20 mouse cellular contexts compared by ENCODE assay signal in genomic region chr16:20072770-20073169, GRCm38 (mm10). TPM values are rescaled to one million over a fixed set of nuclear protein-coding genes. Genes with fewer than 3 reads are reported as not detected.
DNase-seq lines count a peak whose midpoint lies in the region; ATAC-seq and TF ChIP-seq lines count a peak whose summit lies in the region.
"Had no signal": no experiment of that assay in that cellular context is flagged by ENCODE, and none has a peak within 500 bp of the region (broad histone marks: within the 10 kb centered on the region; RNA-seq: fewer than 3 reads in every experiment).

No protein-coding gene starts in this region.

- WGBS in kidney, embryonic 16.5 days, result 36% methylated on average over 1 of the region's 1 CpGs
- 48% methylated on average over 1 of the region's 1 CpGs for WGBS in embryonic facial prominence, embryonic 10.5 days
- WGBS in limb, embryonic 14.5 days, result 5% methylated on average over 1 of the region's 1 CpGs

- no peaks in the 10 kb centered on the region for H3K27me3 ChIP-seq in kidney, embryonic 16.5 days (ENCODE audit: insufficient read depth, low read length)
- no peaks in the 10 kb centered on the region for H3K27me3 ChIP-seq in embryonic facial prominence, embryonic 10.5 days (replicated peaks; ENCODE audit: low read depth, poor library complexity, severe bottlenecking)
- no peaks in the 10 kb centered on the region for H3K27me3 ChIP-seq in limb, embryonic 14.5 days (ENCODE audit: control insufficient read depth, insufficient read depth, low read length)
- H3K27me3 ChIP-seq: forebrain, embryonic 13.5 days; heart, embryonic 15.5 days; neural tube, embryonic 13.5 days had no signal

- no peak for DNase-seq in kidney, adult 18-20 months
- DNase-seq in ES-CJ7 (ENCODE audit: low read depth, low spot score), result peak; percentile 35
- DNase-seq in embryonic facial prominence, embryonic 10.5 days (ENCODE audit: low spot score), result peak; percentile 34
- peak; percentile 25 for DNase-seq in limb, embryonic 14.5 days (ENCODE audit: low spot score)
- DNase-seq in adrenal gland, adult (ENCODE audit: inconsistent age in 2 of 2, low spot score in 1 of 2), result no peak
- no peak for DNase-seq in cerebellum, postnatal 36 days
- DNase-seq: adrenal gland, postnatal 10 days; cerebellum, adult 9-10 months; gastrocnemius, postnatal 25 days; heart, postnatal 4 days; liver; midbrain, embryonic 14.5 days; thymus, adult 2 months had no signal

- no peaks in the 10 kb centered on the region for H3K4me1 ChIP-seq in kidney, embryonic 16.5 days (ENCODE audit: insufficient read depth, low read length)
- H3K4me1 ChIP-seq in embryonic facial prominence, embryonic 10.5 days, result peaks cover 4% of the 10 kb centered on the region
- H3K4me1 ChIP-seq in limb, embryonic 14.5 days (ENCODE audit: control insufficient read depth, insufficient read depth, low read length), result 0 out of 2 replicates have a peak, but pooled peaks cover 2% of the 10 kb centered on the region
- H3K4me1 ChIP-seq: forebrain, embryonic 13.5 days; neural tube, embryonic 13.5 days had no signal

- ATAC-seq in kidney, embryonic 16.5 days (ENCODE audit: low FRiP score, low TSS enrichment), result peak; percentile 51
- ATAC-seq in limb, embryonic 14.5 days (ENCODE audit: low FRiP score, low read depth), result no peak
- ATAC-seq: forebrain, embryonic 13.5 days; hindbrain, embryonic 16.5 days; intestine, embryonic 16.5 days had no signal

- H3K4me3 ChIP-seq in kidney, embryonic 16.5 days (ENCODE audit: low read length), result no peak overlapping the region
- no peak overlapping the region for H3K4me3 ChIP-seq in embryonic facial prominence, embryonic 10.5 days
- H3K4me3 ChIP-seq in limb, embryonic 14.5 days (replicated peaks; ENCODE audit: low read length), result no peak overlapping the region
- H3K4me3 ChIP-seq: erythroblast, embryonic 14.5 days; forebrain, embryonic 13.5 days; heart, embryonic 15.5 days; neural tube, embryonic 13.5 days had no signal

- H3K36me3 ChIP-seq in kidney, embryonic 16.5 days (ENCODE audit: insufficient read depth, low read length), result no peaks in the 10 kb centered on the region
- no peaks in the 10 kb centered on the region for H3K36me3 ChIP-seq in embryonic facial prominence, embryonic 10.5 days (replicated peaks)
- no peaks in the 10 kb centered on the region for H3K36me3 ChIP-seq in limb, embryonic 14.5 days (ENCODE audit: control insufficient read depth, insufficient read depth, low read length)
- H3K36me3 ChIP-seq: heart, embryonic 15.5 days; neural tube, embryonic 13.5 days had no signal

- no peak for TF ChIP-seq POLR2A in limb, embryonic 14.5 days (IDR thresholded peaks at IDR 0.05; ENCODE audit: borderline replicate concordance, extremely low read depth, insufficient read depth, insufficient read length)

- no peaks in the 10 kb centered on the region for H3K9me3 ChIP-seq in kidney, embryonic 16.5 days (ENCODE audit: low read length)
- H3K9me3 ChIP-seq in embryonic facial prominence, embryonic 10.5 days, result no peaks in the 10 kb centered on the region
- H3K9me3 ChIP-seq in limb, embryonic 14.5 days (ENCODE audit: control insufficient read depth, low read length), result no peaks in the 10 kb centered on the region
- H3K9me3 ChIP-seq: forebrain, embryonic 13.5 days; heart, embryonic 15.5 days; neural tube, embryonic 13.5 days had no signal

- no peak overlapping the region for H3K9ac ChIP-seq in kidney, embryonic 16.5 days (replicated peaks; ENCODE audit: low read length)
- H3K9ac ChIP-seq in limb, embryonic 14.5 days (ENCODE audit: low read depth, low read length, severe bottlenecking), result no peak overlapping the region
- H3K9ac ChIP-seq: forebrain, embryonic 13.5 days; heart, embryonic 15.5 days; neural tube, embryonic 13.5 days had no signal

- no peak overlapping the region for H3K27ac ChIP-seq in kidney, embryonic 16.5 days (ENCODE audit: low read length)
- H3K27ac ChIP-seq in embryonic facial prominence, embryonic 10.5 days (replicated peaks), result no peak overlapping the region
- no peak overlapping the region for H3K27ac ChIP-seq in limb, embryonic 14.5 days (replicated peaks; ENCODE audit: low read depth, low read length)
- H3K27ac ChIP-seq: forebrain, embryonic 13.5 days; heart, embryonic 15.5 days; neural tube, embryonic 13.5 days had no signal

- H3K4me2 ChIP-seq in kidney, embryonic 16.5 days (replicated peaks; ENCODE audit: low read depth, low read length), result no peak overlapping the region
- H3K4me2 ChIP-seq in limb, embryonic 14.5 days (replicated peaks; ENCODE audit: low read depth, low read length, severe bottlenecking), result no peak overlapping the region
- H3K4me2 ChIP-seq: forebrain, embryonic 13.5 days; heart, embryonic 15.5 days; neural tube, embryonic 13.5 days had no signal

RNA-seq across cellular contexts. Expression of gene Klhl24, which starts 24.6 kb away (rescaled TPM):
- 34.9 and 36.4 TPM in 2 replicates for polyA plus RNA-seq in kidney, embryonic 16.5 days (2015; fragmentation: Nextera tagmentation; extraction: Ambion mirVana)
- 25.9 and 27.7 TPM in 2 replicates for polyA plus RNA-seq in embryonic facial prominence, embryonic 10.5 days (2016; fragmentation: Nextera tagmentation; extraction: Ambion mirVana)
- polyA plus RNA-seq in limb, embryonic 14.5 days (2012; rRNA removed), result 14.9 and 16.6 TPM in 2 replicates
- polyA plus RNA-seq in limb, embryonic 14.5 days (2014; fragmentation: Nextera tagmentation; extraction: Ambion mirVana), result 25.4 and 26.6 TPM in 2 replicates

Comparison
In these comparisons a context has a peak if more than half of its experiments do, and no peak if none do; other contexts are left out.
1. DNase-seq: peak in ES-CJ7 (single experiment), embryonic facial prominence, embryonic 10.5 days (single experiment) and limb, embryonic 14.5 days (single experiment); none in kidney, adult 18-20 months (single experiment), adrenal gland, adult (0 of 2) and cerebellum, postnatal 36 days (0 of 2).